ENCODE assay signal across 14 mouse cellular contexts in the genomic region with DNA sequence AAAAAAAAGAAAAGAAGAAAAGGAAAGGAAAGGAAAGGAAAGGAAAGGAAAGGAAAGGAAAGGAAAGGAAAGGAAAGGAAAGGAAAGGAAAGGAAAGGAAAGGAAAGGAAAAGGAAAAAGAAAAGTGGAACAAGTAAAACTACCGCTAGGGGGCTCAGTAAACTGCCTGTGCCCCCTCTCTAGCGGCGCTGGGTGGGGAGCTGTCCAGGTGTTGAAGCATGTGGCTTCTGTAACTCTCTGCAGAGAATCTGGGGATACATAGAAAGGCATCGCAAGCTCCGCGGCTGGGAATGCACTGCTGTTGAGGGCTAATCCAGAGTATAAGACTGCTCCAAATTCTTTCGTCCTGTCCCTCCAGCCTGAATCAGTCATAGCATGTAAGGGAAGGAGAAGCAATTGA.
DNase-seq lines count a peak whose midpoint lies in the region; ATAC-seq and TF ChIP-seq lines count a peak whose summit lies in the region.
"Had no signal": no experiment of that assay in that cellular context is flagged by ENCODE, and none has a peak within 500 bp of the region (broad histone marks: within the 10 kb centered on the region; RNA-seq: fewer than 3 reads in every experiment).

No protein-coding gene starts in this region.

- H3K4me1 ChIP-seq in hindbrain, embryonic 11.5 days (replicated peaks; ENCODE audit: control insufficient read depth, insufficient read depth, low read length): no peaks in the 10 kb centered on the region
- no peaks in the 10 kb centered on the region for H3K4me1 ChIP-seq in hindbrain, embryonic 16.5 days (ENCODE audit: control insufficient read depth, insufficient read depth, low read depth, low read length)
- no peaks in the 10 kb centered on the region for H3K4me1 ChIP-seq in midbrain, postnatal 0 days (ENCODE audit: insufficient read depth, low read length)
- H3K4me1 ChIP-seq in midbrain, embryonic 13.5 days (replicated peaks): 0 out of 2 replicates have a peak, but pooled peaks cover 4% of the 10 kb centered on the region
- no peaks in the 10 kb centered on the region for H3K4me1 ChIP-seq in embryonic facial prominence, embryonic 10.5 days
- H3K4me1 ChIP-seq in testis, adult 2 months (ENCODE audit: control insufficient read depth, insufficient read depth, low read length): no peaks in the 10 kb centered on the region
- H3K4me1 ChIP-seq: embryonic facial prominence, embryonic 12.5 days; hindbrain, embryonic 15.5 days had no signal

- TF ChIP-seq POLR2A in testis, adult 2 months (IDR thresholded peaks at IDR 0.05; ENCODE audit: control insufficient read depth, low read depth, low read length): no peak

- H3K9me3 ChIP-seq in hindbrain, embryonic 11.5 days (ENCODE audit: control insufficient read depth, low read length): no peaks in the 10 kb centered on the region
- no peaks in the 10 kb centered on the region for H3K9me3 ChIP-seq in hindbrain, embryonic 16.5 days (ENCODE audit: control insufficient read depth, low read length)
- H3K9me3 ChIP-seq in midbrain, postnatal 0 days (ENCODE audit: low read length): no peaks in the 10 kb centered on the region
- no peaks in the 10 kb centered on the region for H3K9me3 ChIP-seq in midbrain, embryonic 13.5 days
- H3K9me3 ChIP-seq in embryonic facial prominence, embryonic 10.5 days: no peaks in the 10 kb centered on the region
- H3K9me3 ChIP-seq: embryonic facial prominence, embryonic 12.5 days; hindbrain, embryonic 15.5 days had no signal

- no peak overlapping the region for H3K4me2 ChIP-seq in hindbrain, embryonic 11.5 days (replicated peaks; ENCODE audit: low read depth, low read length)
- H3K4me2 ChIP-seq in hindbrain, embryonic 16.5 days (ENCODE audit: low read length): no peak overlapping the region
- H3K4me2 ChIP-seq in midbrain, postnatal 0 days (ENCODE audit: low read depth, low read length, poor library complexity, severe bottlenecking): no peak overlapping the region
- H3K4me2 ChIP-seq in midbrain, embryonic 13.5 days (replicated peaks): no peak overlapping the region
- H3K4me2 ChIP-seq: embryonic facial prominence, embryonic 12.5 days; hindbrain, embryonic 15.5 days had no signal

- WGBS in hindbrain, embryonic 11.5 days: 23% methylated on average over 7 of the region's 7 CpGs
- WGBS in hindbrain, embryonic 16.5 days: 23% methylated on average over 7 of the region's 7 CpGs
- WGBS in midbrain, postnatal 0 days: 29% methylated on average over 7 of the region's 7 CpGs
- 25% methylated on average over 7 of the region's 7 CpGs for WGBS in midbrain, embryonic 13.5 days
- WGBS in embryonic facial prominence, embryonic 10.5 days: 26% methylated on average over 7 of the region's 7 CpGs

- H3K36me3 ChIP-seq in hindbrain, embryonic 11.5 days (ENCODE audit: control insufficient read depth, insufficient read depth, low read length): no peaks in the 10 kb centered on the region
- H3K36me3 ChIP-seq in hindbrain, embryonic 16.5 days (ENCODE audit: control insufficient read depth, insufficient read depth, low read length): no peaks in the 10 kb centered on the region
- H3K36me3 ChIP-seq in midbrain, postnatal 0 days (ENCODE audit: insufficient read depth, low read length): no peaks in the 10 kb centered on the region
- H3K36me3 ChIP-seq in midbrain, embryonic 13.5 days: no peaks in the 10 kb centered on the region
- no peaks in the 10 kb centered on the region for H3K36me3 ChIP-seq in embryonic facial prominence, embryonic 10.5 days (replicated peaks)
- no peaks in the 10 kb centered on the region for H3K36me3 ChIP-seq in testis, adult 2 months (ENCODE audit: control insufficient read depth, insufficient read depth, low read length)
- H3K36me3 ChIP-seq: embryonic facial prominence, embryonic 12.5 days; hindbrain, embryonic 15.5 days had no signal

- TF ChIP-seq CTCF in midbrain, postnatal 0 days (IDR thresholded peaks at IDR 0.05): peak; percentile 24; the same call in 1 of the 2 replicates
- TF ChIP-seq CTCF in testis, adult 2 months (IDR thresholded peaks at IDR 0.05; ENCODE audit: control insufficient read depth, insufficient read depth, insufficient replicate concordance, low read depth, low read length): 0 out of 2 replicates have a peak, but pooled peaks have one; percentile 2

- intact Hi-C loops in heart, postnatal 36 days (cut with DNase I): no loop called here

- no peak overlapping the region for H3K27ac ChIP-seq in hindbrain, embryonic 11.5 days (ENCODE audit: low read depth, low read length)
- no peak overlapping the region for H3K27ac ChIP-seq in hindbrain, embryonic 16.5 days (ENCODE audit: low read depth, low read length)
- no peak overlapping the region for H3K27ac ChIP-seq in midbrain, postnatal 0 days (ENCODE audit: low read depth, low read length)
- H3K27ac ChIP-seq in midbrain, embryonic 13.5 days: no peak overlapping the region
- no peak overlapping the region for H3K27ac ChIP-seq in embryonic facial prominence, embryonic 10.5 days (replicated peaks)
- H3K27ac ChIP-seq in testis, adult 2 months (ENCODE audit: control insufficient read depth, insufficient read depth, low read depth, low read length): no peak overlapping the region
- H3K27ac ChIP-seq: embryonic facial prominence, embryonic 12.5 days; hindbrain, embryonic 15.5 days had no signal

- no peak overlapping the region for H3K9ac ChIP-seq in hindbrain, embryonic 11.5 days (ENCODE audit: low read depth, low read length)
- H3K9ac ChIP-seq in hindbrain, embryonic 16.5 days (ENCODE audit: low read depth, low read length): no peak overlapping the region
- no peak overlapping the region for H3K9ac ChIP-seq in midbrain, postnatal 0 days (replicated peaks; ENCODE audit: low read length, poor library complexity, severe bottlenecking)
- no peak overlapping the region for H3K9ac ChIP-seq in midbrain, embryonic 13.5 days (replicated peaks)
- H3K9ac ChIP-seq: embryonic facial prominence, embryonic 12.5 days; hindbrain, embryonic 15.5 days had no signal

- no peaks in the 10 kb centered on the region for H3K27me3 ChIP-seq in hindbrain, embryonic 11.5 days (ENCODE audit: control insufficient read depth, insufficient read depth, low read length)
- H3K27me3 ChIP-seq in hindbrain, embryonic 16.5 days (replicated peaks; ENCODE audit: control insufficient read depth, insufficient read depth, low read length): no peaks in the 10 kb centered on the region
- no peaks in the 10 kb centered on the region for H3K27me3 ChIP-seq in midbrain, postnatal 0 days (ENCODE audit: insufficient read depth, low read length)
- H3K27me3 ChIP-seq in midbrain, embryonic 13.5 days: no peaks in the 10 kb centered on the region
- H3K27me3 ChIP-seq in embryonic facial prominence, embryonic 10.5 days (replicated peaks; ENCODE audit: low read depth, poor library complexity, severe bottlenecking): no peaks in the 10 kb centered on the region
- no peaks in the 10 kb centered on the region for H3K27me3 ChIP-seq in testis, adult 2 months (ENCODE audit: control insufficient read depth, insufficient read depth, low read length)
- H3K27me3 ChIP-seq: embryonic facial prominence, embryonic 12.5 days; hindbrain, embryonic 15.5 days had no signal

- H3K4me3 ChIP-seq in hindbrain, embryonic 11.5 days (ENCODE audit: low read depth, low read length): no peak overlapping the region
- no peak overlapping the region for H3K4me3 ChIP-seq in hindbrain, embryonic 16.5 days (ENCODE audit: low read length)
- no peak overlapping the region for H3K4me3 ChIP-seq in midbrain, postnatal 0 days (ENCODE audit: low read depth, low read length)
- no peak overlapping the region for H3K4me3 ChIP-seq in midbrain, embryonic 13.5 days (replicated peaks)
- no peak overlapping the region for H3K4me3 ChIP-seq in embryonic facial prominence, embryonic 10.5 days
- H3K4me3 ChIP-seq in testis, adult 2 months (ENCODE audit: control insufficient read depth, low read depth, low read length): no peak overlapping the region
- H3K4me3 ChIP-seq: embryonic facial prominence, embryonic 12.5 days; hindbrain, embryonic 15.5 days; myocyte had no signal

- DNase-seq in hindbrain, embryonic 11.5 days (ENCODE audit: low spot score): peak; percentile 41
- no peak for DNase-seq in midbrain, postnatal 0 days (ENCODE audit: low spot score)
- DNase-seq in embryonic facial prominence, embryonic 10.5 days (ENCODE audit: low spot score): peak; percentile 70
- DNase-seq in heart, postnatal 36 days: no peak
- DNase-seq: gastrocnemius, postnatal 10 days; lung, adult 2 months; spleen, adult 18-20 months had no signal

- no peak for ATAC-seq in hindbrain, embryonic 11.5 days (ENCODE audit: low FRiP score)
- ATAC-seq in hindbrain, embryonic 16.5 days: no peak
- no peak for ATAC-seq in midbrain, postnatal 0 days (ENCODE audit: low FRiP score)
- ATAC-seq in midbrain, embryonic 13.5 days: no peak
- no peak for ATAC-seq in frontal cortex, adult (ENCODE audit: low TSS enrichment)

Comparison
In these comparisons a context has a peak if more than half of its experiments do, and no peak if none do; other contexts are left out.
1. DNase-seq: peak in hindbrain, embryonic 11.5 days (single experiment) and embryonic facial prominence, embryonic 10.5 days (single experiment); none in midbrain, postnatal 0 days (single experiment) and heart, postnatal 36 days (0 of 2).